Mouse (Mus musculus) heart, embryonic 15.5 days (tissue): ENCODE results near the gene Steap1. TPM values are rescaled to one million over a fixed set of nuclear protein-coding genes. Genes with fewer than 3 reads are reported as not detected.

Experiments
- ATAC-seq: fragments of 200-750 bp; cut with Nextera tagmentation; replicated peaks from 2 replicates; pipeline ENCODE4 v1.8.0; 2017; ENCODE audit warnings: low read depth, moderate TSS enrichment; ENCODE audit not compliant: insufficient number of reproducible peaks, insufficient read depth, low FRiP score
- H3K27ac ChIP-seq: fragments of 300-500 bp; sonication (generic); 2 replicates; pipeline ENCODE4 v1.5.1; 2015; ENCODE audit warnings: mild to moderate bottlenecking, inconsistent platforms
- H3K27me3 ChIP-seq: fragments of 300-500 bp; sonication (generic); 2 replicates; pipeline ENCODE4 v1.6.1; 2015; ENCODE audit warnings: inconsistent platforms
- H3K36me3 ChIP-seq: fragments of 300-500 bp; sonication (generic); 2 replicates; pipeline ENCODE4 v1.6.1; 2015; ENCODE audit warnings: mild to moderate bottlenecking, inconsistent platforms
- H3K4me1 ChIP-seq: fragments of 300-500 bp; sonication (generic); replicated peaks from 2 replicates; pipeline ENCODE4 v1.6.1; 2015; ENCODE audit warnings: inconsistent platforms
- H3K4me2 ChIP-seq: fragments of 300-500 bp; sonication (generic); 2 replicates; pipeline ENCODE4 v1.6.1; 2015; ENCODE audit warnings: inconsistent platforms, mild to moderate bottlenecking, moderate library complexity
- H3K4me3 ChIP-seq: fragments of 300-500 bp; sonication (generic); 2 replicates; pipeline ENCODE4 v1.5.1; 2015; ENCODE audit warnings: mild to moderate bottlenecking, inconsistent platforms
- H3K9ac ChIP-seq: fragments of 300-500 bp; sonication (generic); 2 replicates; pipeline ENCODE4 v1.6.1; 2015; ENCODE audit warnings: mild to moderate bottlenecking, inconsistent platforms
- H3K9me3 ChIP-seq: fragments of 300-500 bp; sonication (generic); replicated peaks from 2 replicates; pipeline ENCODE4 v1.6.1; 2016; ENCODE audit warnings: inconsistent platforms
- WGBS: fragments of 180-500 bp; shearing (Covaris S2); methylation state at CpG from one replicate; pipeline ENCODE4 v1.1.7; 2015; ENCODE audit warnings: mixed read lengths; 5-methylcytosine and 5-hydroxymethylcytosine counted together
- polyA plus RNA-seq: library from polyadenylated mRNA; unstranded; fragments of >200 nt; fragmentation: Nextera tagmentation; extraction: Ambion mirVana; gene quantifications from 2 replicates; pipeline ENCODE4 v1.2.1, GENCODE M21; 2015

The Steap1 gene
- 1.7 and 2.3 TPM in 2 replicates for polyA plus RNA-seq

GRCm38 (mm10) chr5:5748866-5749682, at the start of gene Steap1:
Gene Steap1, minus strand, starts transcription at chr5:5749326.
- Histone ChIP-seq H3K4me3 (peak within 1 kb of the TSS; percentile 76), H3K4me2 (peak within 1 kb of the TSS; percentile 99), H3K9ac (peak within 1 kb of the TSS; percentile 61), H3K9me3 (no peaks in the 10 kb centered on the region), H3K27ac (no peak within 1 kb of the TSS), H3K27me3 (peaks cover 10% of the 10 kb centered on the region), H3K4me1 (peaks cover 7% of the 10 kb centered on the region), H3K36me3 (no peaks in the 10 kb centered on the region)
- under 1% methylated on average over 75 of the region's 75 CpGs for WGBS
- peak; percentile 91 for ATAC-seq

DNA sequence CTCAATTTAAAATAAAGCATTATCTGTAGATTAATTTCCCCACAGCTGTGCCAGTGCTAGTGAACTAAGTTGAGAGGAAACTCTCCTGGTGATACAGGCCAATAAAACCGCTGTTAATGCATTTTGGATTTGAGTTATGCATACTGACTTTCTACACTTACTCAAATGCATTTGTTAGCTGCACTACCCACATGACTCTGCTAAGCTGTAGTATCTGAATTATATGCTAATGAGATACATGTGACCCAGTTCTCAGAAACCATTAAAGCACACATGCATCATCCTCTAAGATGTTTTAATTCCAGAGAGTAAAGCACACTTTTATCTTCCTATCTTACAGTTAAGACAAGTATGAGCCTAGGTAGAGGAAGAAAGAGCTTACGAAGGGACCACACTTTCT, 38.0 kb upstream of the Steap1 start:
- Histone ChIP-seq H3K27me3 (no peaks in the 10 kb centered on the region), H3K4me1 (no peaks in the 10 kb centered on the region), H3K4me3 (no peak overlapping the region), H3K4me2 (no peak overlapping the region), H3K27ac (no peak overlapping the region), H3K9me3 (no peaks in the 10 kb centered on the region), H3K9ac (no peak overlapping the region), H3K36me3 (no peaks in the 10 kb centered on the region)
- 70% methylated on average over 2 of the region's 2 CpGs for WGBS
- ATAC-seq: no peak

DNA sequence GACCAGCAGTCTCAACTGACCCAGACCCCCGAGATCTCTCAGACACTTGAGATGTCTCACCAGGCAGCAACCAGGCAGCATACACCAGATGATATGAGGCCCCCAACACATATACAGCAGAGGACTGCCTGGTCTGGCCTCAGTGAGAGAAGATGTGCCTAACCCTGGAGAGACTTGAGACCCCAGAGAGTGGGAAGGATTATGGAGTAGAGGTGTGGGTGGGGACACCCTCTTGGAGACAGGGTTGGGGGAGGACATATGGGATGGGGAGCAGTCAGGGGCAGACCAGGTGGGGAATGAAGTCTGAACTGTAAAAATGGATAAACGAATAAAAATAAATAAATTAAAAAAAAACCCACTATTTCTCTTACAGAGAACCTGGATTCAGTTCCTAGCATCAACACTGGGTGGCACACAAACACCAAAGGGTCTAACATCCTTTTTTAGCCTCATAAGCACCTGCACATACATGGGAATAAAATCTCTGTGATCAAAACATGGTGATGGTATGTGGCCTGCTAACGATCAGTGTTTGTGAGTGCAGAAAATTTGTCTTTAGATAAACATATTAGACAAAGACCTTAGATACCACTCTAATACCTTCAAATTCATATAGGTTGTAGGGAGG, 7.4 kb upstream of the Steap1 start:
- H3K36me3 ChIP-seq: no peaks in the 10 kb centered on the region
- no peak overlapping the region for H3K27ac ChIP-seq
- no peaks in the 10 kb centered on the region for H3K4me1 ChIP-seq
- no peaks in the 10 kb centered on the region for H3K9me3 ChIP-seq
- no peak overlapping the region for H3K4me2 ChIP-seq
- no peak for ATAC-seq
- no peak overlapping the region for H3K4me3 ChIP-seq
- 60% methylated on average over 3 of the region's 3 CpGs for WGBS
- no peak overlapping the region for H3K9ac ChIP-seq
- peaks cover 10% of the 10 kb centered on the region; the same call in 1 of the 2 replicates for H3K27me3 ChIP-seq

GRCm38 (mm10) chr5:5755039-5755438, 5.9 kb upstream of the Steap1 start:
- ATAC-seq: no peak
- Histone ChIP-seq H3K27ac (no peak overlapping the region), H3K4me2 (no peak overlapping the region), H3K4me1 (no peaks in the 10 kb centered on the region; the same call in 1 of the 2 replicates), H3K27me3 (peaks cover 10% of the 10 kb centered on the region; the same call in 1 of the 2 replicates), H3K9me3 (no peaks in the 10 kb centered on the region), H3K4me3 (no peak overlapping the region), H3K9ac (no peak overlapping the region), H3K36me3 (no peaks in the 10 kb centered on the region)
- 3% methylated on average over 9 of the region's 9 CpGs for WGBS

DNA sequence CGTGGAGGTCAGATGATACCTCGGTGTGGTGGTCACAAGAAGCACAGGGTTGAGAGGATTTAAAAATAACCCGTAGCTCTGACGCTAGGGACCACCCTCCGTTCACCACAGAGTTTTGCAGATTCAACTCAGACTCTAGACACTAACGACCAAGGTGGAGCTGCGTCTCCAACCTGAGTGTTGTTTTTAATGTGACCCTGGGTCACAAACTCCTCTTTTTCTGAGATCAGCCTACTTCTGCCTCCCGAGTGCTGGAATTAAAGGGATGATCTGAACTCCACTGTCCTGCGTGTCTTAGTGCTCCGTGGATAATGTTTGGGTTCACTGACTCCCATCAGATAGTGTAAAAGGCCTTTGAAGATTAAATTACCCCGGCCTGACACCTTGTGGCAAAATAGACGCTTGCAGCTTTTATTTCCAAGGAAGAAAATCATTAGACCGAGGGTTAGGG, 671 bp upstream of the Steap1 start:
- Histone ChIP-seq H3K36me3 (no peaks in the 10 kb centered on the region), H3K4me1 (peaks cover 7% of the 10 kb centered on the region), H3K4me2 (peak overlapping the region; percentile 99), H3K27me3 (peaks cover 14% of the 10 kb centered on the region), H3K9ac (peak overlapping the region; percentile 61), H3K9me3 (no peaks in the 10 kb centered on the region), H3K27ac (no peak overlapping the region), H3K4me3 (peak overlapping the region; percentile 76)
- WGBS: 2% methylated on average over 13 of the region's 13 CpGs
- no peak for ATAC-seq

- Histone ChIP-seq H3K36me3 (no peaks in the 10 kb centered on the region), H3K9ac (no peak overlapping the region), H3K27ac (no peak overlapping the region), H3K4me1 (no peaks in the 10 kb centered on the region), H3K9me3 (no peaks in the 10 kb centered on the region), H3K4me3 (no peak overlapping the region), H3K27me3 (no peaks in the 10 kb centered on the region), H3K4me2 (no peak overlapping the region)
- ATAC-seq: no peak
- WGBS: 88% methylated on average over 9 of the region's 9 CpGs
Measured at GRCm38 (mm10) chr5:5734445-5734844, 14.7 kb downstream of the Steap1 start.

DNA sequence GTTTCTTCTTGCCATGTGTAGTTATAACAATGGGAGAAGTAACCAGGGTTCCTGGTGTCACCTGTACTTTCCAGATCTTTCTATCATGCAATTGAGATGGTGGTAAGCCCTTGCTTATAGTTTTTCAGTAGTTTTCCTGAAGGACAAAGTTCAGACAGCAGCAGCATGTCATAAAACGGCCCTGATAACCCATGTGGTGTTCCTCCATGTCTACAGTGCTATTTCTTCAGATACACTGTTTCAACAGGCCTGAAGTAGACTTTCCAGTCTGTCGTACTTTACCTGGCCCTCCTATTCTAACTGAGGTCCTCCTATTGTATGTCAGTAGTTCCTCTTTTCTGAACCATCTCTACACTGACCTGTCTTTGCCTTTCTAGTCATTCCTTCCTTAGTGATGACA, 16.3 kb downstream of the Steap1 start:
- H3K4me2 ChIP-seq: no peak overlapping the region
- H3K27me3 ChIP-seq: no peaks in the 10 kb centered on the region
- ATAC-seq: no peak
- no peaks in the 10 kb centered on the region for H3K36me3 ChIP-seq
- no peak overlapping the region for H3K4me3 ChIP-seq
- no peak overlapping the region for H3K27ac ChIP-seq
- no peaks in the 10 kb centered on the region for H3K9me3 ChIP-seq
- no peak overlapping the region for H3K9ac ChIP-seq
- H3K4me1 ChIP-seq: no peaks in the 10 kb centered on the region
- 58% methylated on average over 2 of the region's 2 CpGs for WGBS

- H3K27ac ChIP-seq: no peak overlapping the region
- no peak for ATAC-seq
- H3K9me3 ChIP-seq: no peaks in the 10 kb centered on the region
- no peaks in the 10 kb centered on the region for H3K36me3 ChIP-seq
- 87% methylated on average over 3 of the region's 3 CpGs for WGBS
- H3K4me1 ChIP-seq: no peaks in the 10 kb centered on the region
- H3K9ac ChIP-seq: no peak overlapping the region
- no peaks in the 10 kb centered on the region for H3K27me3 ChIP-seq
- H3K4me2 ChIP-seq: no peak overlapping the region
- no peak overlapping the region for H3K4me3 ChIP-seq
Measured at GRCm38 (mm10) chr5:5732208-5732607, 16.9 kb downstream of the Steap1 start.

DNA sequence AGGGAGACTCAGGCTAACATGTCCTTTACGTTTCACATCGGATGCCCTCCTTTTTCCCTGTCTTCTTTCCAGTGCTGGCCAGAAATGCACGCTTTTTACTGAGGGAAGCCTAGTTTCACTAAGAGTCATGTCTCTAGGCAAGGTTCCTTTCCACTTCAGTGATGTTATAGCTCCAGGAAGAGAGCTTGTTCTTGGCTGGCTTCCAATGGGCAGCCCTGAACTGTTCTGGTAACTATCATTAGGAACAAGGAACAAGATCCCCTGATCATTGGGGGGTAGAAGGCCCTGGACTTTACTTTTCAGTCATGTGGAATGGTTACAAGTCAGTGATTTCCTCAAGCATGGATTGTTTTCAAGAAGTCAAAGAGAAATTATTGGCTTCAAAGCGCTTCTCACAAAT, 19.2 kb downstream of the Steap1 start:
- Histone ChIP-seq H3K27me3 (no peaks in the 10 kb centered on the region), H3K4me2 (no peak overlapping the region), H3K4me1 (no peaks in the 10 kb centered on the region), H3K4me3 (no peak overlapping the region), H3K27ac (no peak overlapping the region), H3K9me3 (no peaks in the 10 kb centered on the region), H3K36me3 (no peaks in the 10 kb centered on the region), H3K9ac (no peak overlapping the region)
- 85% methylated on average over 4 of the region's 4 CpGs for WGBS
- no peak for ATAC-seq

DNA sequence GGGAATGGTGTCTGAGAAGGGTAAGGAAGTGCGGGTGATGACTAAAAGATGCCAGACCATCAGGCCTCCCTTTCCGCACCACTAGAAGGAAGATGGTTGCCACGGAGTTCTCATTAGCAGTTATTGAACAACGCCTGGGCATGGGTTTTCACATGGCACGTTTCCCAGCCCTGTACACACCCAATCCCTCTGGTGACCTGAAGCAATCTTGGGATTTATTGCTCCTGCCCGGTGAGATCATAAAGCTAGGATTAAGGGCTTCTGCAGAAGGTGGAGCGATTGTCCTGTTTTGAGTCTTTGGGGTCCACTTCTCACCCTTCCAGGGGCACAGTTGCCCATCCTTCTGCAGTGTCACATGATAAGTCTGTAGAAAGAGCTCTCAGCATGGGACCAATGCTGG, 26.9 kb downstream of the Steap1 start:
- Histone ChIP-seq H3K9ac (no peak overlapping the region), H3K4me3 (no peak overlapping the region), H3K27me3 (no peaks in the 10 kb centered on the region), H3K9me3 (no peaks in the 10 kb centered on the region), H3K4me1 (no peaks in the 10 kb centered on the region), H3K4me2 (no peak overlapping the region), H3K36me3 (no peaks in the 10 kb centered on the region), H3K27ac (no peak overlapping the region)
- 86% methylated on average over 7 of the region's 7 CpGs for WGBS
- no peak for ATAC-seq

DNA sequence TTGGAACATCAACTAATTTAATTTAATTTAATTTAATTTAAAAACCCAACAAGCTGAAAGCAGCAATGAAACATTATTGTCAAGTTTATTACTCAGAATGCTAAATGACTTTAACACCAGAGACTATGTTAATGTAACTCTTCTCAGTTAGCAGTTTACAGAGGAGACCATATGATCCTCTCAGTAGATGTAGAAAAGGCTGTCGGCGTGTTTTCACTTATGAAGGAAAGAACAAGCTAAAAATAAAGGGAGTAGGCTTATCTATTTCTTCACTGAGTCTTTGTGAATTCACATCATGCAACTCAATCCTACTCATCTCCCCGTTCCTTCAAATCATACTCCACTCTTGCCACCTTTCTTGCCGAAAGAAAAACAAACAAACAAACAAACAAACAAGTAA, 38.1 kb downstream of the Steap1 start:
- Histone ChIP-seq H3K4me3 (no peak overlapping the region), H3K9ac (no peak overlapping the region), H3K9me3 (no peaks in the 10 kb centered on the region), H3K27ac (no peak overlapping the region), H3K27me3 (no peaks in the 10 kb centered on the region), H3K36me3 (no peaks in the 10 kb centered on the region), H3K4me2 (no peak overlapping the region), H3K4me1 (no peaks in the 10 kb centered on the region)
- no peak for ATAC-seq
- 48% methylated on average over 4 of the region's 4 CpGs for WGBS
